Mouse (Mus musculus) neural tube, embryonic 15.5 days (tissue): ENCODE data around the gene Gm42906. TPM values are rescaled to one million over a fixed set of nuclear protein-coding genes. Genes with fewer than 3 reads are reported as not detected.

Source experiments
- ATAC-seq: fragments of 200-750 bp; cut with Nextera tagmentation; 2 replicates; pipeline ENCODE4 v1.8.0; 2017; ENCODE audit warnings: mild to moderate bottlenecking, moderate TSS enrichment, moderate library complexity; ENCODE audit not compliant: low FRiP score
- H3K27ac ChIP-seq: fragments of 300-500 bp; sonication (generic); replicated peaks from 2 replicates; pipeline ENCODE4 v1.5.1; 2015; ENCODE audit warnings: mild to moderate bottlenecking, inconsistent platforms
- H3K27me3 ChIP-seq: fragments of 300-500 bp; sonication (generic); replicated peaks from 2 replicates; pipeline ENCODE4 v1.6.1; 2015; ENCODE audit warnings: inconsistent platforms
- H3K36me3 ChIP-seq: fragments of 300-500 bp; sonication (generic); 2 replicates; pipeline ENCODE4 v1.6.1; 2015; ENCODE audit warnings: inconsistent platforms
- H3K4me1 ChIP-seq: fragments of 300-500 bp; sonication (generic); 2 replicates; pipeline ENCODE4 v1.6.1; 2015; ENCODE audit warnings: inconsistent platforms
- H3K4me2 ChIP-seq: fragments of 300-500 bp; sonication (generic); 2 replicates; pipeline ENCODE4 v1.6.1; 2015; ENCODE audit warnings: inconsistent platforms, mild to moderate bottlenecking, moderate library complexity
- H3K4me3 ChIP-seq: fragments of 300-500 bp; sonication (generic); replicated peaks from 2 replicates; pipeline ENCODE4 v1.5.1; 2015; ENCODE audit warnings: mild to moderate bottlenecking, inconsistent platforms
- H3K9ac ChIP-seq: fragments of 300-500 bp; sonication (generic); replicated peaks from 2 replicates; pipeline ENCODE4 v1.6.1; 2015; ENCODE audit warnings: mild to moderate bottlenecking, inconsistent platforms
- H3K9me3 ChIP-seq: fragments of 300-500 bp; sonication (generic); replicated peaks from 2 replicates; pipeline ENCODE4 v1.6.1; 2016; ENCODE audit warnings: inconsistent platforms
- WGBS: fragments of 180-500 bp; shearing (Covaris S2); methylation state at CpG from one replicate; pipeline ENCODE4 v1.1.7; 2015; ENCODE audit warnings: mixed read lengths; 5-methylcytosine and 5-hydroxymethylcytosine counted together
- polyA plus RNA-seq: library from polyadenylated mRNA; unstranded; fragments of >200 nt; fragmentation: Nextera tagmentation; extraction: Ambion mirVana; gene quantifications from 2 replicates; pipeline ENCODE4 v1.2.1, GENCODE M21; 2015

The Gm42906 gene
- polyA plus RNA-seq, 1 experiment from 2014 or later: not detected

DNA sequence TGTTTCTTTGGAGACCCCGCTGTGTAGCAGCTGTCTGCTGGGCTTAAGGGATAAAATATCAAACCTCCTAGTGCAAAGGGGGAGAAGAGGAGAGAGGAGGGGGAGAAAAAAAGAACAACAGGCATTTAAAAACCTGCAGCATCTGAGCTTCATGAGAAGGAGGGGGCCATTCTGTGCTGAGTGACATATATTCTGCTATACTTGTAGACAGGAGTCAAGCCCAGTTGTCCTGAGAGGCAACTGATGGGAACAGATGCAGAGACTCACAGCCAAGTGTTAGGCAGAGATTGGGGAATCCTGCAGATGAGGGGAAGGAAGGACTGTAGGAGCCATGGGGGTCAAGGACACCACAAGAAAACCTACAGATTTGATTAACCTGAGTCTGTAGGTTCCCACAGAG lies 141.6 kb downstream of the Gm42906 start:
- no peak for ATAC-seq
- no peak overlapping the region for H3K4me3 ChIP-seq
- H3K4me2 ChIP-seq: no peak overlapping the region
- H3K27me3 ChIP-seq: no peaks in the 10 kb centered on the region
- H3K36me3 ChIP-seq: no peaks in the 10 kb centered on the region
- H3K4me1 ChIP-seq: no peaks in the 10 kb centered on the region
- no peaks in the 10 kb centered on the region for H3K9me3 ChIP-seq
- 76% methylated on average over 1 of the region's 1 CpGs for WGBS
- H3K9ac ChIP-seq: no peak overlapping the region
- 0 out of 2 replicates have a peak overlapping the region, but pooled peaks have one; percentile 3 for H3K27ac ChIP-seq

DNA sequence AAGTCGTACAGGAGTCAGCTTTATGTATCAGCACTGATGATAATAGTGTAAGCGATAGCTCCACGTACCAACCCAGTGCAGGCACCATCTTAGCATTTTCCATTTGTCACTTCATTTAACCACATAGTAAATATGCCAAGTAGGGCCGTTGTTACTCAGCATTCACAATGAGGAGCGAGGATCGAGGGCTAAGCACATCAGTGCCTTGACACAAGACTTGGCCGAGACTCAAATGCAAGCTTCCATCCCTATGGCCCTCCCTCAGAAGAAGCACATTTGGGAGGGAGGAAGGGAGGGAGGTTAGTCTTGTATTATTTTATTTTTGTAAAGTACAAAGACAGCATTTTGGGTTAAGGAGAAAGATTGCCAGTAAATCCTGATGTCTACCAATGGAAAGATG lies 148.4 kb downstream of the Gm42906 start:
- Histone ChIP-seq H3K27me3 (no peaks in the 10 kb centered on the region), H3K4me1 (no peaks in the 10 kb centered on the region), H3K36me3 (no peaks in the 10 kb centered on the region), H3K4me3 (no peak overlapping the region), H3K27ac (no peak overlapping the region), H3K4me2 (no peak overlapping the region), H3K9ac (no peak overlapping the region), H3K9me3 (no peaks in the 10 kb centered on the region)
- no peak for ATAC-seq
- WGBS: 55% methylated on average over 7 of the region's 7 CpGs

DNA sequence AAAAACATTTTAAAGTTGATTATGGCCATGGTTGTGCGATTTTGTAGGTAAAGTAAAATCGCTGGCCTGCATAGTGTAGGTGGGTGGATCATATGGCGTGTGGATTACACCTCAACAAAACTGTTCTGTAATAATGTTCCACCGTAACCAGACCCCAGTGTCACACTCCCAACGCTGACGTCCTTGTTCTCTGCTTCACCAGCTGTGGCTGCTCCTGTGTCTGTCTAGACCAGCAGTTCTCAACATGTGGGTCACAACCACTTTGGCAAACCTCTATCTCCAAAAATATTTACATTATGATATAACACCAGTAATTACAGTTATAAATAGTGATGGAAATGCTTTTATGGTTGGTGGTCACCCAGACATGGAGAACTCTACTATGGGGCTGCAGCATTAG lies 150.0 kb downstream of the Gm42906 start:
- H3K4me3 ChIP-seq: no peak overlapping the region
- no peaks in the 10 kb centered on the region for H3K36me3 ChIP-seq
- H3K9me3 ChIP-seq: no peaks in the 10 kb centered on the region
- H3K27me3 ChIP-seq: no peaks in the 10 kb centered on the region
- no peak for ATAC-seq
- no peak overlapping the region for H3K9ac ChIP-seq
- 92% methylated on average over 6 of the region's 6 CpGs for WGBS
- H3K27ac ChIP-seq: no peak overlapping the region
- H3K4me1 ChIP-seq: no peaks in the 10 kb centered on the region
- H3K4me2 ChIP-seq: no peak overlapping the region

DNA sequence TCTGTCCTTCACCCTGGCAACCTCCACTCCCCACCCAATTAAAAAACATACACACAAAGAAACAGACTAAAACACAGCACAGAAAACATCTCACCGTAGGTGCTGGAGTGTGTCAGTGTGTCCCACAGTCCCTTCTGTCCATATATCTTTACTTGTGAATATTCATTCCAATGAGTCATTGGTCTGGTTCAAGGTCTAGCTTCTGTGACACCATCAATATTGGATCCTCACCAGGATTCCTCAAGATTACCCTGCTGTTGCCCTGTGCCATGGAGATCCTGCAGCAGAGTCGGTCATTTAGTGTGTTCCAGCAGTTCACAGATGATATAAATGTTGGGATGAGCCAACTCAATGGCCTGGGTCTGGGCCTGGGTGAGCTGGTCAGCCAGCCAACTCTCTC lies 152.0 kb downstream of the Gm42906 start:
- Histone ChIP-seq H3K4me2 (no peak overlapping the region), H3K9me3 (no peaks in the 10 kb centered on the region), H3K27ac (no peak overlapping the region), H3K4me3 (no peak overlapping the region), H3K9ac (no peak overlapping the region), H3K36me3 (no peaks in the 10 kb centered on the region), H3K27me3 (no peaks in the 10 kb centered on the region), H3K4me1 (no peaks in the 10 kb centered on the region)
- 90% methylated on average over 2 of the region's 2 CpGs for WGBS
- ATAC-seq: no peak

DNA sequence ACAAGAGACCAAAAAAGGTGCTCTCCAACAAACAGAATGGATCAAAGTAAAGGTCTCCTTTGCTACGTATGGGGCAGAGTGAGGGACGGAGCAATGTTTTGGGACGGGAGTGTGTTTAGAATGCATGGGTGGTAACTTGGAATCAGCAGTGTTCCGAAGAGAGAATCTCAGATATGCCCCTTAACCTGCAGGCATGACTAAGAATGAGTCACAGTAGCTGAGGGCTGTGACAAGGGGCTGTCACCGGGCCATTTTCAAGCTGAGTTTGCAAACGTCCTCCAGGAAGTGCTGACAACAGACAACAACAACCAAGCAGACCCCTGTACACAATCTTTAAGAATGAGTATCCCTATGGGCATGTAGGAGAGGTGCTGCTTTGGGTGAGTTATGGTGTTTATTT lies 153.7 kb downstream of the Gm42906 start:
- no peaks in the 10 kb centered on the region for H3K9me3 ChIP-seq
- H3K4me2 ChIP-seq: no peak overlapping the region
- no peak overlapping the region for H3K9ac ChIP-seq
- no peak for ATAC-seq
- no peaks in the 10 kb centered on the region for H3K4me1 ChIP-seq
- 82% methylated on average over 6 of the region's 6 CpGs for WGBS
- no peaks in the 10 kb centered on the region for H3K36me3 ChIP-seq
- H3K27me3 ChIP-seq: no peaks in the 10 kb centered on the region
- H3K27ac ChIP-seq: no peak overlapping the region
- H3K4me3 ChIP-seq: no peak overlapping the region

DNA sequence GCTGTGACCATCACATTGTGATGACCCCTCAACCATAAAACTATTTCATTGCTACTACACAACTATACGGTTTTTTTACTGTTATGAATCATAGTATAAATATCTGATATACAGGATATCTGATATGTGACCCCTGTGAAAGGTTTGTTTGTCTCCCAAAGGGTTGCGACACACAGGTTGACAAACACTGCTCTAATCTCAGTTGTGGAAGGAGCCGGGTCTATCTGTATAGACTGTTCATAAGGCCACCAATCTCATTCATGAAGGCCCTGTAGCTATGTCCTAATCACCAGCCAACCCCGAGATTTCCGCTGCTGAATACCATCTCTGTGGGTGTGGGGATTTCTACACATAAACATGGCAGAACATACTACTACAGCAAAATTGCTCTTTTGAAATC lies 157.1 kb downstream of the Gm42906 start:
- H3K4me1 ChIP-seq: no peaks in the 10 kb centered on the region
- H3K9me3 ChIP-seq: no peaks in the 10 kb centered on the region
- no peak overlapping the region for H3K9ac ChIP-seq
- no peak for ATAC-seq
- no peaks in the 10 kb centered on the region for H3K27me3 ChIP-seq
- H3K4me2 ChIP-seq: no peak overlapping the region
- H3K4me3 ChIP-seq: no peak overlapping the region
- 97% methylated on average over 5 of the region's 5 CpGs for WGBS
- no peak overlapping the region for H3K27ac ChIP-seq
- no peaks in the 10 kb centered on the region for H3K36me3 ChIP-seq

DNA sequence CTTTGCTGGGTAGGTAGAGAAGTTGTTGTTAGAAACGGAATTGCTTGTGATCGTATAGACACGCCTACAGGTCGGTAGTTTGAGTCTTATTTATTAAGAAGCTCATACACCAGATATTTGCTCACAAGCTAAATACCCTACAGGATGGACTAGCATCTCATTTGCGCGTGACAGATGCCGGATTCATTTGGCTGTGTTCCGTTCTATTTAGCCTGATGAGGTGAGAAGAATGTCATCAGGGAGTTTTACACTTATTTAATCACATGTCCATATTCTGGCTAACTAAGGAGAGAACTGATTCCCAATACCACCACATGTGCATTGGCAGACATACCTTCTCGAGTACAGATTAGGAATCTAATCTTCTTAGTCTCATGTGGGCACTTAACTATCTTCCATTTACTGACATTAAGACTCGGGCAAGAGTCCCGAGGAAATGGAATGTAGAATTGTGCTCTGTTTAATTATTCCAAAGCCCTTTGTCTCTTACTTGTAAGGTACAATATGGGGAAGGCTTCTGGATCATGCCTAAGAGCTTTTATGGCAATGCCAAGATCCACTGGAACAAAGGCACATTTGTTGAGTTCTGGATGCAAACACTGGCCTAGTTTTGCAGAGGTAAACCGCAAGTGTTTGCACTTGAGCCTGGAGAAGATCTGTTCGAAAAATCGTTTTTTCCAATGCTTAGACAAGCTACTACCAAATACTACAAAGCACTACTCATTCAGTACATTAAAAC lies 160.9 kb downstream of the Gm42906 start:
- peak overlapping the region; percentile 48; the same call in 1 of the 2 replicates for H3K27ac ChIP-seq
- no peak for ATAC-seq
- WGBS: 67% methylated on average over 14 of the region's 14 CpGs

DNA sequence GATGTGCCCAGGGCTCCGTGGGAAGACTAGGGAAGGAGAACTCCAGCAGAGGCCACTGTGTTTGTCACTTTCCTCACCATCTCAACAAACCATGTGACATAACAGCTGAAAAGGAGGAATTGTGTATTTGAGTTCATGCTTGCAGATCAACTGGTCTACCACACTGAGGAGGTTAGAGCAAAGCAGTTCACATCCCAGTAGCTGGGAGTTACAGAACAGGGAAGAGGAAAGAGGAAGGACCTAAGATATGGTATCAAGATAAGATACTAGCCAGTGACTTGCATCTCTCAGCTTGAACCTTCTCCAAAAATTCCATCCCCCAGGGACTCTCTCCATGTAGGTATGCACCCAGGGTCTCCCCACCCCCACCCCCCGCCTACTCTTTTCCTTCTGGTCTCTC lies 166.4 kb downstream of the Gm42906 start:
- ATAC-seq: no peak
- H3K27ac ChIP-seq: no peak overlapping the region
- H3K9ac ChIP-seq: no peak overlapping the region
- no peaks in the 10 kb centered on the region for H3K4me1 ChIP-seq
- no peaks in the 10 kb centered on the region for H3K36me3 ChIP-seq
- no peak overlapping the region for H3K4me2 ChIP-seq
- H3K9me3 ChIP-seq: no peaks in the 10 kb centered on the region
- 88% methylated on average over 2 of the region's 2 CpGs for WGBS
- no peak overlapping the region for H3K4me3 ChIP-seq
- no peaks in the 10 kb centered on the region for H3K27me3 ChIP-seq

More for the DNA sequence above, 160.9 kb downstream of the Gm42906 start:
- H3K27me3 ChIP-seq: no peaks in the 10 kb centered on the region
- no peaks in the 10 kb centered on the region for H3K4me1 ChIP-seq
- H3K36me3 ChIP-seq: no peaks in the 10 kb centered on the region
- no peaks in the 10 kb centered on the region for H3K9me3 ChIP-seq
- H3K9ac ChIP-seq: no peak overlapping the region
- no peak overlapping the region for H3K4me3 ChIP-seq
- no peak overlapping the region for H3K4me2 ChIP-seq

DNA sequence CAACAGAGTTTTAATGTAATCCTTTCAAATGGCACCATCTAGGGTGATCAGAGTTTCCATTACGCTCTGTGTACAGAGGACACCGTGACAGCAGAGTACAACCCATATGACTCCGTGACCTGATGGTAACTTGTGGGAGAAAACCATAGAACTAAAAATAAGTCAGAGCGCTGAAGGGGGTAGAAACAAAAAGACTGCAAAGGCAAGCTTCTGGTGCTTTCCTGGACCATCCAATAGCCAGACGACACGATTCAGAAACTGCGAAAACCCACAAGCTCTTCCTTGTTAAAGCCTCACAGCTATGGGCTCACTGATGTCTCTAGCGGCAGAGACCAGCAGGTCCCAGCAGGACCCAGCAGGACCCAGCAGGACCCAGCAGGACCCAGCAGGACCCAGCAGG lies 175.8 kb downstream of the Gm42906 start:
- no peak for ATAC-seq
- H3K4me3 ChIP-seq: no peak overlapping the region

DNA sequence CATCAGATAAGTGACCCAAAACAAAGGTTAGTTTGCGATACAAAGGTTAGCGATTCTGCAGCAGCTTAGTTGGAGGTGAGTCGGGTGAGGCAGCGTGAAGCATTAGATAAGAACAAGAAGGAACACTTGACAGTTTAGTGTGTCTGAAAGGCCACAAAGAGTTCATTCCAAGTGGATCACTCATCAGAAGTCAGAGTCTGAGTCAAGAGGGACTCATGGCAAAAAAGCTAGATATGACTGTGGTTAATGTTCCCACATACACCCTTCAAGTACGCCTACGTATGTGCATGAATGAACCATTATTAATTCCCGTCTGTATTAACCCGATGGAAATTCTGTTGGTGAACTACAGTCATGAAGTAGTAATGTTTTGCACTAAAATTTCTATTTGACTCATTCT lies 176.3 kb downstream of the Gm42906 start:
- no peaks in the 10 kb centered on the region for H3K27me3 ChIP-seq
- H3K9ac ChIP-seq: no peak overlapping the region
- no peaks in the 10 kb centered on the region for H3K36me3 ChIP-seq
- ATAC-seq: no peak
- no peak overlapping the region for H3K4me2 ChIP-seq
- no peak overlapping the region for H3K4me3 ChIP-seq
- H3K27ac ChIP-seq: no peak overlapping the region
- peaks cover 12% of the 10 kb centered on the region; the same call in 1 of the 2 replicates for H3K4me1 ChIP-seq
- 89% methylated on average over 8 of the region's 8 CpGs for WGBS
- no peaks in the 10 kb centered on the region for H3K9me3 ChIP-seq

More for the DNA sequence above, 175.8 kb downstream of the Gm42906 start:
- 69% methylated on average over 8 of the region's 8 CpGs for WGBS
- H3K9ac ChIP-seq: no peak overlapping the region
- no peaks in the 10 kb centered on the region for H3K36me3 ChIP-seq
- H3K9me3 ChIP-seq: no peaks in the 10 kb centered on the region
- H3K4me2 ChIP-seq: no peak overlapping the region
- H3K4me1 ChIP-seq: peaks cover 9% of the 10 kb centered on the region; the same call in 1 of the 2 replicates
- H3K27ac ChIP-seq: no peak overlapping the region
- no peaks in the 10 kb centered on the region for H3K27me3 ChIP-seq

DNA sequence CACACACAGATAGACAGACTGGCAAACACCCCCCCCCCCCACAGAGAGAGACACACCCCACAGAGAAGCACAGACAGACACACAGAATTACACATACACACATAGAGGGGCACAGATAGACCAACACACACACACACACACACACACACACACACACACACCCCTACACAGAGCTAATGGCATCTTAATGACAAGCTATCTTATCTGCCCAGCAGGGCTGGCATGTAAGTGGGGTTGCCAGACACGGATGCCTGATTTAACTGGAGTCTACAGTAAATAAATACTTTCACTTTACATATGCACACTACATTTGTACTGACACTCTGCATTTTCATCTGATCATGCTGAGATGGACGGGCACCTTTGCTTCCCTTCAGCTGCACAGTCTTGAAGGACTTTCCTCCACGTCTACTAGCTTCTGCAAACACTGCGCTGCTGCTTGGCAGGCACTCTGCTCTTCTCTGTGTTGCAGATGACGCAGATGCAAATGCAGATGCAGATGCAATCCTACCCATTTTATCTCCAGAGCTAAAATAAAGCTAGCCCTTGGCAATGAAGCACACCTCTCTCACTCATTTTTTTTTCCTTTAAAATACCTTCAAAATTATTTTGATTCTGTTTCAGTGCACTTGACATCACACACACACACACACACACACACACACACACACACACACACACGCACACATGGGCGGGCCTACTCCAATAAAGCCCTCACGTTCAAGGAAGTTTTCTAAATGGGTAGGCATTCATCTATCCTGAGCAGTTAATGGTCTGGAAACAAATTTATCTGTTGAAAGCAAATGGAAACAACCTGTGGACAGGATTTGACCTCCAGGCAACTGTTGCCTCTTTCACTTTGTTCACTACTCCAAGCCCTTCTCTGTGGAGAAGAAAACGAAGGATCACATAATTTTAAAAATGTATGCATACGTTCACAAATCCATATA lies 179.0 kb downstream of the Gm42906 start:
- H3K4me2 ChIP-seq: no peak overlapping the region

More for the DNA sequence above, 179.0 kb downstream of the Gm42906 start:
- Histone ChIP-seq H3K36me3 (no peaks in the 10 kb centered on the region), H3K4me3 (no peak overlapping the region), H3K4me1 (peaks cover 12% of the 10 kb centered on the region; the same call in 1 of the 2 replicates), H3K27me3 (no peaks in the 10 kb centered on the region), H3K9me3 (no peaks in the 10 kb centered on the region), H3K9ac (no peak overlapping the region; the same call in 1 of the 2 replicates), H3K27ac (no peak overlapping the region; the same call in 1 of the 2 replicates)
- ATAC-seq: no peak
- 28% methylated on average over 10 of the region's 10 CpGs for WGBS
